Comparison of ENCODE assay signal across 17 mouse cellular contexts in genomic region chr3:130850766-130851308, GRCm38 (mm10).
DNase-seq lines count a peak whose midpoint lies in the region; ATAC-seq and TF ChIP-seq lines count a peak whose summit lies in the region.
"Had no signal": no experiment of that assay in that cellular context is flagged by ENCODE, and none has a peak within 500 bp of the region (broad histone marks: within the 10 kb centered on the region; RNA-seq: fewer than 3 reads in every experiment).

No protein-coding gene starts in this region.

- TF ChIP-seq CTCF in kidney, postnatal 0 days (IDR thresholded peaks at IDR 0.05; ENCODE audit: low read depth), result peak; percentile 29; the same call in 1 of the 2 replicates

- H3K9me3 ChIP-seq in kidney, postnatal 0 days (replicated peaks; ENCODE audit: low read length), result no peaks in the 10 kb centered on the region
- H3K9me3 ChIP-seq: forebrain, embryonic 13.5 days; lung, embryonic 15.5 days had no signal

- ATAC-seq in kidney, postnatal 0 days (replicated peaks; ENCODE audit: low FRiP score, low read depth), result no peak
- no peak for ATAC-seq in erythroblast, adult 5-6 weeks (replicated peaks; ENCODE audit: low FRiP score, poor library complexity, severe bottlenecking)
- ATAC-seq: forebrain, embryonic 13.5 days; hindbrain, embryonic 16.5 days had no signal

- peak; percentile 42 for DNase-seq in kidney, postnatal 0 days (ENCODE audit: low spot score)
- DNase-seq in kidney, postnatal 25 days, result no peak
- DNase-seq in ovary, postnatal 14 days (ENCODE audit: low spot score), result peak; percentile 12
- no peak for DNase-seq in ovary, postnatal 36 days (ENCODE audit: low spot score)
- DNase-seq in adrenal gland, adult 8-10 months, result peak; percentile 45
- DNase-seq in gastrocnemius, adult 8-10 months (ENCODE audit: low spot score in 2 of 2), result no peak
- DNase-seq: cerebellum, adult 9-11 months; embryo, embryonic 11 days; heart, postnatal 14 days; kidney, adult 11 months; thymus, adult 2 months had no signal

- no peak overlapping the region for H3K4me2 ChIP-seq in kidney, postnatal 0 days (ENCODE audit: low read length)
- H3K4me2 ChIP-seq: forebrain, embryonic 13.5 days; heart, embryonic 11.5 days; liver, embryonic 11.5 days; lung, embryonic 15.5 days had no signal

- no peak overlapping the region for H3K27ac ChIP-seq in kidney, postnatal 0 days
- H3K27ac ChIP-seq: forebrain, embryonic 13.5 days; lung, embryonic 15.5 days had no signal

- H3K4me3 ChIP-seq in kidney, postnatal 0 days (replicated peaks; ENCODE audit: low read depth, low read length), result no peak overlapping the region
- H3K4me3 ChIP-seq: forebrain, embryonic 13.5 days; lung, embryonic 15.5 days had no signal

- no peaks in the 10 kb centered on the region for H3K36me3 ChIP-seq in kidney, postnatal 0 days (ENCODE audit: insufficient read depth, low read length)
- H3K36me3 ChIP-seq: lung, embryonic 15.5 days had no signal

- no peaks in the 10 kb centered on the region for H3K27me3 ChIP-seq in kidney, postnatal 0 days (ENCODE audit: insufficient read depth, low read length)
- H3K27me3 ChIP-seq: forebrain, embryonic 13.5 days; lung, embryonic 15.5 days had no signal

- 45% methylated on average over 5 of the region's 5 CpGs for WGBS in kidney, postnatal 0 days

- H3K4me1 ChIP-seq in kidney, postnatal 0 days (replicated peaks; ENCODE audit: insufficient read depth, low read length), result no peaks in the 10 kb centered on the region
- H3K4me1 ChIP-seq: forebrain, embryonic 13.5 days; lung, embryonic 15.5 days had no signal

- no peak overlapping the region for H3K9ac ChIP-seq in kidney, postnatal 0 days (ENCODE audit: low read depth, low read length)
- H3K9ac ChIP-seq: forebrain, embryonic 13.5 days; lung, embryonic 15.5 days had no signal

Comparison
In these comparisons a context has a peak if more than half of its experiments do, and no peak if none do; other contexts are left out.
1. DNase-seq: peak in kidney, postnatal 0 days (single experiment), ovary, postnatal 14 days (single experiment) and adrenal gland, adult 8-10 months (single experiment); none in kidney, postnatal 25 days (0 of 2), ovary, postnatal 36 days (single experiment) and gastrocnemius, adult 8-10 months (0 of 2).